Mouse (Mus musculus): ENCODE measurements around the gene Fibcd1. TPM values are rescaled to one million over a fixed set of nuclear protein-coding genes. Genes with fewer than 3 reads are reported as not detected.
A peak's percentile ranks its signal among the peaks of the same experiment; 100 is the strongest.

The Fibcd1 gene
- polyA plus RNA-seq, 1 experiment from 2014 or later, result 7.1 TPM

DNA sequence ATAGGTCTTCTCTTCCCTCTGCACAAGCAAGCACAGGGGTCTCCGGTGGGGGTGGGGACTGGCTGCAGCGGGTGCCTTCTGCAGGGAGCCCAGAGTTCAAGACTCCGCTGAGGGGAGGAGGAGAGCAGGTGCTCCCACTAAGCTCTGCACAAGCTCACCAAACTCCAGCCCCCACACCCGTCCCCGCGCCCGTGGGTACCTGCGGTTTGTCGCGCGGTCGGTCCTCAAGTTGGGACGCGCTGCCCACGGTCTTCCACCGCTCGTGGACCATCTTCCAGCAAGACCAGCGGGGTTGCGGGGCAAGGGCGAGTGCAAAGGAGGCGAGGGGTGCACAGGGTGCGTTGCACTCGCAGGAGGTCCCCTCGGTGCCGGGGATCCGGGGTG lies 301 bp downstream of the Fibcd1 start:
- Histone ChIP-seq H3K4me1 (ENCODE audit: control insufficient read depth, insufficient read depth, low read depth, low read length) (peaks cover 24% of the 10 kb centered on the region), H3K27me3 (replicated peaks; ENCODE audit: control insufficient read depth, insufficient read depth, low read length) (peaks cover 27% of the 10 kb centered on the region), H3K4me2 (ENCODE audit: low read length) (peak overlapping the region; percentile 99), H3K4me3 (ENCODE audit: low read length) (peak overlapping the region; percentile 64), H3K9ac (ENCODE audit: low read depth, low read length) (peak overlapping the region; percentile 74), H3K27ac (ENCODE audit: low read depth, low read length) (no peak overlapping the region), H3K36me3 (ENCODE audit: control insufficient read depth, insufficient read depth, low read length) (no peaks in the 10 kb centered on the region), H3K9me3 (ENCODE audit: control insufficient read depth, low read length) (no peaks in the 10 kb centered on the region)
- no peak for ATAC-seq
- 3% methylated on average over 20 of the region's 26 CpGs for WGBS

DNA sequence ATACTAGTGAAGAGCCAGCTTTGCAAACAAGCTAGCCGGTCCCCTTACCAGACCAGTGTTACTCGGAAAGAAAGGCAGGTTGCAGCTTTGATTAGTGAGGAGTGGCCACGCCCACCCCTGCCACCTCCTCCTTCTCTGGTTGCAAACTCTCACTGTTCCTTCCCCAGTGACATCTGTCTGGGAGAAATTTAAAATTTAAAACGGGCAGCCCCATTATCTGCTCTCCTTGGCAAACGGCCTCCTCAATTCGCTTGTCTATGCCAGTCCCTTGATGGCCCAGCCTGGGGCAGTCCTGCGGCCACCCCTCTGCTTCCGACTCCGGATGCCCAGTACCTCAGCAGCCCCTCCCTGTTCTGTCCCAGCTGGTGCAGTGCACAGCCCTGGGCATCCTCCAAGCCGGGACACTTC lies 1.1 kb downstream of the Fibcd1 start:
- H3K9me3 ChIP-seq (ENCODE audit: control insufficient read depth, low read length), result no peaks in the 10 kb centered on the region
- H3K9ac ChIP-seq (ENCODE audit: low read depth, low read length), result no peak overlapping the region
- peak; percentile 34; the same call in 1 of the 2 replicates for ATAC-seq
- H3K27me3 ChIP-seq (replicated peaks; ENCODE audit: control insufficient read depth, insufficient read depth, low read length), result peaks cover 27% of the 10 kb centered on the region
- no peaks in the 10 kb centered on the region for H3K36me3 ChIP-seq (ENCODE audit: control insufficient read depth, insufficient read depth, low read length)
- WGBS, result 2% methylated on average over 10 of the region's 10 CpGs
- H3K4me1 ChIP-seq (ENCODE audit: control insufficient read depth, insufficient read depth, low read depth, low read length), result peaks cover 24% of the 10 kb centered on the region
- H3K4me2 ChIP-seq (ENCODE audit: low read length), result peak overlapping the region; percentile 8; the same call in 1 of the 2 replicates
- H3K4me3 ChIP-seq (ENCODE audit: low read length), result peak overlapping the region; percentile 64
- no peak overlapping the region for H3K27ac ChIP-seq (ENCODE audit: low read depth, low read length)

GRCm38 (mm10) chr2:31838868-31839267 lies 6.9 kb downstream of the Fibcd1 start:
- Histone ChIP-seq H3K36me3 (ENCODE audit: control insufficient read depth, insufficient read depth, low read length) (no peaks in the 10 kb centered on the region), H3K9me3 (ENCODE audit: control insufficient read depth, low read length) (no peaks in the 10 kb centered on the region), H3K4me2 (ENCODE audit: low read length) (no peak overlapping the region), H3K9ac (ENCODE audit: low read depth, low read length) (no peak overlapping the region), H3K27ac (ENCODE audit: low read depth, low read length) (no peak overlapping the region), H3K4me1 (ENCODE audit: control insufficient read depth, insufficient read depth, low read depth, low read length) (no peaks in the 10 kb centered on the region), H3K4me3 (ENCODE audit: low read length) (no peak overlapping the region), H3K27me3 (replicated peaks; ENCODE audit: control insufficient read depth, insufficient read depth, low read length) (peaks cover 6% of the 10 kb centered on the region)
- no peak for ATAC-seq
- 35% methylated on average over 1 of the region's 1 CpGs for WGBS

GRCm38 (mm10) chr2:31836985-31837384 lies 8.8 kb downstream of the Fibcd1 start:
- ATAC-seq, result no peak
- no peak overlapping the region for H3K4me3 ChIP-seq (ENCODE audit: low read length)
- 28% methylated on average over 6 of the region's 6 CpGs for WGBS
- no peak overlapping the region for H3K27ac ChIP-seq (ENCODE audit: low read depth, low read length)
- H3K36me3 ChIP-seq (ENCODE audit: control insufficient read depth, insufficient read depth, low read length), result no peaks in the 10 kb centered on the region
- H3K27me3 ChIP-seq (replicated peaks; ENCODE audit: control insufficient read depth, insufficient read depth, low read length), result peaks cover 4% of the 10 kb centered on the region; the same call in 1 of the 2 replicates
- no peaks in the 10 kb centered on the region for H3K4me1 ChIP-seq (ENCODE audit: control insufficient read depth, insufficient read depth, low read depth, low read length)
- no peaks in the 10 kb centered on the region for H3K9me3 ChIP-seq (ENCODE audit: control insufficient read depth, low read length)
- no peak overlapping the region for H3K9ac ChIP-seq (ENCODE audit: low read depth, low read length)
- no peak overlapping the region for H3K4me2 ChIP-seq (ENCODE audit: low read length)

GRCm38 (mm10) chr2:31836091-31836490 lies 9.7 kb downstream of the Fibcd1 start:
- H3K4me3 ChIP-seq (ENCODE audit: low read length), result no peak overlapping the region
- ATAC-seq, result no peak
- H3K27ac ChIP-seq (ENCODE audit: low read depth, low read length), result no peak overlapping the region
- no peak overlapping the region for H3K9ac ChIP-seq (ENCODE audit: low read depth, low read length)
- H3K36me3 ChIP-seq (ENCODE audit: control insufficient read depth, insufficient read depth, low read length), result no peaks in the 10 kb centered on the region
- WGBS, result 50% methylated on average over 10 of the region's 10 CpGs
- H3K9me3 ChIP-seq (ENCODE audit: control insufficient read depth, low read length), result no peaks in the 10 kb centered on the region
- peaks cover 4% of the 10 kb centered on the region; the same call in 1 of the 2 replicates for H3K27me3 ChIP-seq (replicated peaks; ENCODE audit: control insufficient read depth, insufficient read depth, low read length)
- no peaks in the 10 kb centered on the region for H3K4me1 ChIP-seq (ENCODE audit: control insufficient read depth, insufficient read depth, low read depth, low read length)
- H3K4me2 ChIP-seq (ENCODE audit: low read length), result no peak overlapping the region

DNA sequence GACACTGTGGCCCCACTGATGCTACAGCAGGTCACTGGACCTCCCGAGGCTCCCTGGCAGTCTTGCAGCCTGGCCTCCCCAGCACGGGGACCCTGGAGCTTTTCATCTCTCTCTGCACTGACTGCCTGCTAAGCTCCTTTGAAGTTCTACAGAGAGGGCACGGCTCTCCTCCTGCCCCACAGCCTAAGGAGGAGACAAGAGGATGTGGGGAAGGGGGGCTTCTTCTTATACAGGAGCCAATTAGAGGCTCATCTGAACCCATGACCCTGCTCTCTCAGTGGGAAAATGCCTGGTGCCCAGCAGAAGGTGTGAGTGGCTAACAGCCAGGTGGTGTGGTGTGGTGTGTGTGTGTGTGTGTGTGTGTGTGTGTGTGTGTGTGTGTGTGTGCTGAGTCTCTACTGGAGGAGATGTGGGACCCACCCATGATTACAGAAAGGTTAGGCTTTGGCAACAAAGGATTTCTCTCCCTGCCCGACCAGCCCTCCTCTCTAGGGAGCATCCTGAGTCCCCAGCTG lies 17.4 kb downstream of the Fibcd1 start:
- no peak overlapping the region for H3K9ac ChIP-seq (ENCODE audit: low read depth, low read length)
- no peak overlapping the region; the same call in 1 of the 2 replicates for H3K27ac ChIP-seq (ENCODE audit: low read depth, low read length)
- no peak overlapping the region for H3K4me2 ChIP-seq (ENCODE audit: low read length)
- no peaks in the 10 kb centered on the region for H3K36me3 ChIP-seq (ENCODE audit: control insufficient read depth, insufficient read depth, low read length)
- peaks cover 15% of the 10 kb centered on the region for H3K4me1 ChIP-seq (ENCODE audit: control insufficient read depth, insufficient read depth, low read depth, low read length)
- no peak overlapping the region for H3K4me3 ChIP-seq (ENCODE audit: low read length)
- 4% methylated on average over 4 of the region's 4 CpGs for WGBS
- no peaks in the 10 kb centered on the region for H3K9me3 ChIP-seq (ENCODE audit: control insufficient read depth, low read length)
- ATAC-seq, result peak; percentile 48
- H3K27me3 ChIP-seq (replicated peaks; ENCODE audit: control insufficient read depth, insufficient read depth, low read length), result no peaks in the 10 kb centered on the region; the same call in 1 of the 2 replicates

DNA sequence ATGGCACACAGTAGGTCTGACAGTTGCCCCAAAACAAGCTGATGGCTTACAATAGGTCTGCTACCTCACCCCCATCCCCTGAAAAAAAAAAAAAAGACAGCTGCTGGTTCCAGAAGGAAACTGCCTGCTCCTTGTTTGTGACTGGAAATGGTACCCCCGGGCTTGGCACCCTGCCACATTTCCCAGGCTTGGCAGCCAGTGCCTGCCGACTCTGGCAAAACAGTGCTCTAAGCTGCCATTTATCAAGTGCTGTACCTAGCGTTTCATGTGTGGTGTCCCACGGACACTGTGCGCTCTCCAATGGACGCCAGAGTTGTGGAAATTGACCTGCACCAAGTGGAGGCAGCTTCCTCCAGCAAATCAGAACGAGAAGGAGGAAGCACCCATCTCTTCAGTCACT lies 17.9 kb downstream of the Fibcd1 start:
- H3K9ac ChIP-seq (ENCODE audit: low read depth, low read length), result no peak overlapping the region
- 30% methylated on average over 7 of the region's 7 CpGs for WGBS
- peak; percentile 54 for ATAC-seq

DNA sequence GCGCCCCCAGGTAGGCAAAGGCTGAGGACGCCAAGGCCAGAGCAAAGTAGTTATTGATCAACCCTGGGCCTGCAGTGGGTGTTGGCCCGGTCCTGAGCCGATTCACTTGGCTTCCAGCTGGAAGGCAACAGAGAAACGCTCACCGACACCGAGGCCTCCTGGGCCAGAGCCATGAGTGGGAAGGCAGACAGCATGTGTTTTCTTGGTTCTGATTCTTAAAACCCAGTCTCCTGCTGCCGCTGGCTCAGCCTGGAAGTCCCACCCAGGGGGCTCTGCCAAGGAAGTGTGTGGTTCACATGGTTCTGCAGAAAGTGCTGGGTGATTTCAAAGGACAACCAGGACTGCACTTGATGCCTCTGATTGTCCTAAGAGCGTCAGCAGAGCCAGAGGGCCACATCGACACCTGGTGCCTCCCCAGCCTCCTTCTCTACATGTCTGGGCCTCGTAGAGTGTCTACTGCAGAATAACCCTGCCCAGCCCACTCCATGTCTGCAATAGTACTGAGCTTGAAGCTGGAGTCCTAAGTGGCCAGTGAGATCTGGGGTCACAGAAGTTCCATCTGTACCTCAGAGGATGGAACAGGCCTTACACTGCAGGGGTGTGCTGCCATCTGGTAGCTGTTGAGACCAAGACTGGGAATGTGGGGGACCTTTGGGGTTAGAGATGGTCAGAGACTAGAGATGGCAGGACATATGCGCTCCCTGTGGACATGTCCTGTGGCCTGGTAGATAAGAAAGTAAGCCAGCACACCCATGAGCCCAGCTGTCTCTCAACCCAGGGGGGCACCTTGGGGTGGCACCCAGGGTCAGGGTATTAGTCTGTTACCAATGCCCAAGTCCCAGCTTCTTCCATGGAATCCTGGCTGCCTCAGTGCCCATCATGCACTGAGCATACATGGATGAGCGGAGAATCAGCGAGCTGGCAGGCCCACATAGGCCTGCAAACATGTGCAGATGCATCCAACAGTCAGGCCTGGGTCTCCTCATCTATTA lies 19.4 kb downstream of the Fibcd1 start:
- no peaks in the 10 kb centered on the region for H3K9me3 ChIP-seq (ENCODE audit: control insufficient read depth, low read length)
- no peak overlapping the region for H3K27ac ChIP-seq (ENCODE audit: low read depth, low read length)
- ATAC-seq, result no peak
- peaks cover 26% of the 10 kb centered on the region for H3K4me1 ChIP-seq (ENCODE audit: control insufficient read depth, insufficient read depth, low read depth, low read length)
- no peak overlapping the region for H3K4me3 ChIP-seq (ENCODE audit: low read length)
- no peak overlapping the region for H3K4me2 ChIP-seq (ENCODE audit: low read length)
- H3K9ac ChIP-seq (ENCODE audit: low read depth, low read length), result no peak overlapping the region
- H3K27me3 ChIP-seq (replicated peaks; ENCODE audit: control insufficient read depth, insufficient read depth, low read length), result peaks cover 3% of the 10 kb centered on the region
- H3K36me3 ChIP-seq (ENCODE audit: control insufficient read depth, insufficient read depth, low read length), result no peaks in the 10 kb centered on the region
- 70% methylated on average over 14 of the region's 14 CpGs for WGBS

More for the DNA sequence above, 17.9 kb downstream of the Fibcd1 start:
- H3K4me1 ChIP-seq (ENCODE audit: control insufficient read depth, insufficient read depth, low read depth, low read length), result peaks cover 20% of the 10 kb centered on the region
- no peak overlapping the region for H3K4me2 ChIP-seq (ENCODE audit: low read length)
- H3K4me3 ChIP-seq (ENCODE audit: low read length), result no peak overlapping the region
- H3K36me3 ChIP-seq (ENCODE audit: control insufficient read depth, insufficient read depth, low read length), result no peaks in the 10 kb centered on the region
- H3K9me3 ChIP-seq (ENCODE audit: control insufficient read depth, low read length), result no peaks in the 10 kb centered on the region
- no peak overlapping the region; the same call in 1 of the 2 replicates for H3K27ac ChIP-seq (ENCODE audit: low read depth, low read length)
- no peaks in the 10 kb centered on the region; the same call in 1 of the 2 replicates for H3K27me3 ChIP-seq (replicated peaks; ENCODE audit: control insufficient read depth, insufficient read depth, low read length)

- Histone ChIP-seq H3K27ac (ENCODE audit: low read depth, low read length) (no peak overlapping the region), H3K27me3 (replicated peaks; ENCODE audit: control insufficient read depth, insufficient read depth, low read length) (peaks cover 3% of the 10 kb centered on the region), H3K4me1 (ENCODE audit: control insufficient read depth, insufficient read depth, low read depth, low read length) (peaks cover 26% of the 10 kb centered on the region), H3K4me3 (ENCODE audit: low read length) (no peak overlapping the region), H3K36me3 (ENCODE audit: control insufficient read depth, insufficient read depth, low read length) (no peaks in the 10 kb centered on the region), H3K9ac (ENCODE audit: low read depth, low read length) (no peak overlapping the region), H3K4me2 (ENCODE audit: low read length) (no peak overlapping the region), H3K9me3 (ENCODE audit: control insufficient read depth, low read length) (no peaks in the 10 kb centered on the region)
- 65% methylated on average over 16 of the region's 16 CpGs for WGBS
- ATAC-seq, result no peak
Observed at GRCm38 (mm10) chr2:31825469-31825911, 20.3 kb downstream of the Fibcd1 start.

All from hindbrain, embryonic 16.5 days (tissue).